Comparison of ENCODE assay signal across 28 mouse cellular contexts in genomic region chr17:47756366-47756765, GRCm38 (mm10). TPM values are rescaled to one million over a fixed set of nuclear protein-coding genes. Genes with fewer than 3 reads are reported as not detected.
DNase-seq lines count a peak whose midpoint lies in the region; ATAC-seq and TF ChIP-seq lines count a peak whose summit lies in the region.
"Had no signal": no experiment of that assay in that cellular context is flagged by ENCODE, and none has a peak within 500 bp of the region (broad histone marks: within the 10 kb centered on the region; RNA-seq: fewer than 3 reads in every experiment).

No protein-coding gene starts in this region.

- H3K4me2 ChIP-seq in heart, embryonic 15.5 days = no peak overlapping the region
- H3K4me2 ChIP-seq: embryonic facial prominence, embryonic 13.5 days; hindbrain, embryonic 14.5 days; intestine, embryonic 15.5 days; midbrain, embryonic 15.5 days; stomach, embryonic 15.5 days had no signal

- TF ChIP-seq POLR2A in bone marrow, adult 2 months (IDR thresholded peaks at IDR 0.05; ENCODE audit: borderline replicate concordance, control insufficient read depth, low read depth, low read length) = no peak

- intact Hi-C loops in gastrocnemius, adult 2 months (cut with DNase I) = no loop called here
- intact Hi-C loops in heart, postnatal 25 days (cut with DNase I) = no loop called here

- no peak for TF ChIP-seq CTCF in gastrocnemius, adult 2 months (IDR thresholded peaks at IDR 0.05)
- no peak for TF ChIP-seq CTCF in layer of hippocampus, adult 2 months (conservative IDR thresholded peaks at IDR 0.05)
- TF ChIP-seq CTCF in bone marrow, adult 2 months (IDR thresholded peaks at IDR 0.05; ENCODE audit: control insufficient read depth, insufficient read depth, low read length) = no peak

- peak; percentile 46 for DNase-seq in gastrocnemius, adult 2 months
- no peak for DNase-seq in gastrocnemius, adult 18-20 months (ENCODE audit: low spot score)
- DNase-seq in heart, postnatal 25 days (ENCODE audit: low spot score) = no peak
- DNase-seq in layer of hippocampus, adult 2 months (ENCODE audit: low spot score in 2 of 2) = no peak
- no peak for DNase-seq in layer of hippocampus, postnatal 25 days (ENCODE audit: extremely low spot score in 1 of 2, low spot score in 1 of 2)
- DNase-seq: adrenal gland, postnatal 10 days; cerebellum, adult 11 months; cerebellum, postnatal 10 days; gastrocnemius, postnatal 36 days; kidney, postnatal 25 days; lung, postnatal 14 days; right cerebral cortex, postnatal 14 days; thymus, adult 18-20 months had no signal

- no peaks in the 10 kb centered on the region for H3K27me3 ChIP-seq in heart, embryonic 15.5 days
- H3K27me3 ChIP-seq: embryonic facial prominence, embryonic 13.5 days; intestine, embryonic 15.5 days; midbrain, embryonic 15.5 days; stomach, embryonic 15.5 days had no signal

- peak overlapping the region; percentile 94 for H3K27ac ChIP-seq in gastrocnemius, adult 2 months
- peak overlapping the region; percentile 69 for H3K27ac ChIP-seq in heart, embryonic 15.5 days
- H3K27ac ChIP-seq in layer of hippocampus, adult 2 months = peak overlapping the region; percentile 48; the same call in 1 of the 2 replicates
- peak overlapping the region; percentile 57 for H3K27ac ChIP-seq in bone marrow, adult 2 months (ENCODE audit: control insufficient read depth, insufficient read depth, low read depth, low read length, poor library complexity)
- H3K27ac ChIP-seq: embryonic facial prominence, embryonic 13.5 days; hindbrain, embryonic 14.5 days; intestine, embryonic 15.5 days; limb, embryonic 10.5 days; midbrain, embryonic 15.5 days; stomach, embryonic 15.5 days had no signal

- H3K9ac ChIP-seq in heart, embryonic 15.5 days = no peak overlapping the region
- H3K9ac ChIP-seq: embryonic facial prominence, embryonic 13.5 days; hindbrain, embryonic 14.5 days; intestine, embryonic 15.5 days; midbrain, embryonic 15.5 days; stomach, embryonic 15.5 days had no signal

- no peak for ATAC-seq in heart, embryonic 15.5 days (replicated peaks; ENCODE audit: insufficient number of reproducible peaks, insufficient read depth, low FRiP score, low read depth)
- no peak for ATAC-seq in megakaryocyte, adult 5-6 weeks (ENCODE audit: poor library complexity, severe bottlenecking)
- ATAC-seq: activated CD4-positive, CD25-positive, alpha-beta regulatory T cell, adult 4 months; forebrain, embryonic 14.5 days; intestine, embryonic 15.5 days; midbrain, embryonic 15.5 days had no signal

- no peak overlapping the region for H3K4me3 ChIP-seq in gastrocnemius, adult 2 months
- no peak overlapping the region for H3K4me3 ChIP-seq in heart, embryonic 15.5 days
- H3K4me3 ChIP-seq in layer of hippocampus, adult 2 months = no peak overlapping the region
- no peak overlapping the region for H3K4me3 ChIP-seq in bone marrow, adult 2 months (replicated peaks; ENCODE audit: control insufficient read depth, low read depth, low read length)
- H3K4me3 ChIP-seq: embryonic facial prominence, embryonic 13.5 days; intestine, embryonic 15.5 days; limb, embryonic 10.5 days; midbrain, embryonic 15.5 days; stomach, embryonic 15.5 days had no signal

- 16% methylated on average over 6 of the region's 6 CpGs for WGBS in heart, embryonic 15.5 days
- whole genome bisulfite sequencing in bone marrow, adult 2 months = 74% methylated on average over 6 of the region's 6 CpGs

- H3K4me1 ChIP-seq in heart, embryonic 15.5 days (replicated peaks) = peaks cover 59% of the 10 kb centered on the region
- H3K4me1 ChIP-seq in bone marrow, adult 2 months (ENCODE audit: control insufficient read depth, insufficient read depth, low read length) = peaks cover 11% of the 10 kb centered on the region
- H3K4me1 ChIP-seq: limb, embryonic 10.5 days; midbrain, embryonic 15.5 days had no signal

- no peaks in the 10 kb centered on the region for H3K9me3 ChIP-seq in heart, embryonic 15.5 days (replicated peaks)
- H3K9me3 ChIP-seq: embryonic facial prominence, embryonic 13.5 days; intestine, embryonic 15.5 days; limb, embryonic 10.5 days; midbrain, embryonic 15.5 days; stomach, embryonic 15.5 days had no signal

- no peaks in the 10 kb centered on the region for H3K36me3 ChIP-seq in heart, embryonic 15.5 days
- H3K36me3 ChIP-seq: embryonic facial prominence, embryonic 13.5 days; intestine, embryonic 15.5 days; limb, embryonic 10.5 days; midbrain, embryonic 15.5 days; stomach, embryonic 15.5 days had no signal

RNA-seq across cellular contexts. Expression of gene Tfeb, which starts 19.5 kb away (rescaled TPM):
- 10 to 100 TPM; 85.3 to 93.9 TPM for total RNA-seq in gastrocnemius, adult 2 months (2021)
- 100 to 1,000 TPM in 1 of 2 experiments, 10 to 100 TPM in 1; 93.6 to 108 TPM for total RNA-seq in gastrocnemius, adult 18-20 months (2021)
- 24.9 and 25.2 TPM in 2 replicates for polyA plus RNA-seq in heart, embryonic 15.5 days (2015; fragmentation: Nextera tagmentation; extraction: Ambion mirVana)
- total RNA-seq in heart, postnatal 25 days (2021) = 10 to 100 TPM; 40.8 to 45.7 TPM
- total RNA-seq in layer of hippocampus, adult 2 months (2021) = 10 to 100 TPM; 12.0 to 13.1 TPM
- 10 to 100 TPM; 11.8 to 17.4 TPM for total RNA-seq in layer of hippocampus, postnatal 25 days (2021)
- polyA plus RNA-seq in bone marrow, adult 2 months (2011; ENCODE audit: insufficient read depth, insufficient read length, low replicate concordance, missing spikeins) = 22.6 and 43.7 TPM in 2 replicates
- 31.0 and 31.7 TPM in 2 replicates for total RNA-seq in megakaryocyte, adult 5-6 weeks (2015)
- 38.5 and 39.9 TPM in 2 replicates for total RNA-seq in megakaryocyte, adult 5-6 weeks (2017)

RNA-seq across cellular contexts. Expression of gene Pgc, which starts 29.7 kb away (rescaled TPM):
- total RNA-seq in gastrocnemius, adult 2 months (2021) = not detected
- not detected for total RNA-seq in gastrocnemius, adult 18-20 months (2021)
- 0.40 and 0.81 TPM in 2 replicates for polyA plus RNA-seq in heart, embryonic 15.5 days (2015; fragmentation: Nextera tagmentation; extraction: Ambion mirVana)
- total RNA-seq in heart, postnatal 25 days (2021) = not detected
- total RNA-seq in layer of hippocampus, adult 2 months (2021) = not detected
- not detected for total RNA-seq in layer of hippocampus, postnatal 25 days (2021)
- polyA plus RNA-seq in bone marrow, adult 2 months (2011; ENCODE audit: insufficient read depth, insufficient read length, low replicate concordance, missing spikeins) = 1.1 TPM in 1 of 2 replicates, not detected in the other
- not detected in 2 replicates for total RNA-seq in megakaryocyte, adult 5-6 weeks (2015)
- not detected in 2 replicates for total RNA-seq in megakaryocyte, adult 5-6 weeks (2017)
- total RNA-seq: adrenal gland, postnatal 10 days; gastrocnemius, postnatal 36 days; left cerebral cortex, adult 8-10 months; liver, adult 2 months; megakaryocyte-erythroid progenitor cell, adult 5-6 weeks; neutrophil, adult 5-6 weeks had no signal
- polyA plus RNA-seq: activated CD4-positive, CD25-positive, alpha-beta regulatory T cell, adult 4 months; embryonic facial prominence, embryonic 13.5 days; forebrain, embryonic 14.5 days; hindbrain, embryonic 14.5 days; limb, embryonic 10.5 days; midbrain, embryonic 15.5 days had no signal
